Mouse (Mus musculus): ENCODE data around the gene Plk5.

Plk5 gene

DNA sequence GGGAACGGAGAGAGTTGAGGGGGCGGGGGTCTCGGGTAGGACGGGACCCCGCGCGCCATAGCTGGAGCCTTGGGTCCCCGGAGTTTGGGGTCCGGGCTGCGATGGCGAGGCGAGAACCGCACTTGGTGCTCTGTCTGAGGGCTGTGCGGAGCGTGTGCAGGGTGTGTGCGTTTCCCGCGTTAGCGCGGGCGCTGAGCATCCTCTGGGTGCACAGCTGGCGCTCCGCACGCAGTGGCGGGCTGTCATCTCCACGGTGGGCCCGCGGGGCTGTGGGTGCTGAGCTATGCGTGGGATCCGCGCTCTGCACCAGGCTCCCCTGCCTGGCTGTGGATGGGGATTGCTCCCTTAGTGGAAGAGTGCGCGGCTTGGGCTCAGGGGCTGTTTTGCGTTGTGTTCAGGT, 478 bp downstream of the Plk5 start:
- in situ Hi-C loops (cut with MboI, MseI): no loop called here

DNA sequence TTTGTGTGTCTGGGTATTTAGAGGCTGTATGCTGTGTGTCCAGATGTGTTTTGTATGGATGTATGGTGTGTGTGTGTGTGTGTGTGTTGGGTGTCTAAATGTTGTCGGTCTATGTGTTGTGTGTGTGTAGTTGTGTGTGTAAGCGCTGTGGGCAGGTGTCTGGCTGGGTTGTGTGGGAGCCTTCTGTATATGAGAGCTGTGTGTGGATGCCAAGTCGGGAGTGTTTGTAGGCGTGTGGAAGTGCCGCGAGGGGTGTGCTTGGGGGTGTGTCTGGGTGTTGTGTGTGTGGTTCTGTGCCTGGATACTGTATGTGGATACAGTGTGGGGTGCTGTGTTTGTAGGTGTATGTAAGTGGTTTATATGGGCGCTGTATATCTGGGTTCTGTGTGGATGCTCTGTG, 1.1 kb downstream of the Plk5 start:
- in situ Hi-C loops (cut with MboI, MseI): no loop called here

DNA sequence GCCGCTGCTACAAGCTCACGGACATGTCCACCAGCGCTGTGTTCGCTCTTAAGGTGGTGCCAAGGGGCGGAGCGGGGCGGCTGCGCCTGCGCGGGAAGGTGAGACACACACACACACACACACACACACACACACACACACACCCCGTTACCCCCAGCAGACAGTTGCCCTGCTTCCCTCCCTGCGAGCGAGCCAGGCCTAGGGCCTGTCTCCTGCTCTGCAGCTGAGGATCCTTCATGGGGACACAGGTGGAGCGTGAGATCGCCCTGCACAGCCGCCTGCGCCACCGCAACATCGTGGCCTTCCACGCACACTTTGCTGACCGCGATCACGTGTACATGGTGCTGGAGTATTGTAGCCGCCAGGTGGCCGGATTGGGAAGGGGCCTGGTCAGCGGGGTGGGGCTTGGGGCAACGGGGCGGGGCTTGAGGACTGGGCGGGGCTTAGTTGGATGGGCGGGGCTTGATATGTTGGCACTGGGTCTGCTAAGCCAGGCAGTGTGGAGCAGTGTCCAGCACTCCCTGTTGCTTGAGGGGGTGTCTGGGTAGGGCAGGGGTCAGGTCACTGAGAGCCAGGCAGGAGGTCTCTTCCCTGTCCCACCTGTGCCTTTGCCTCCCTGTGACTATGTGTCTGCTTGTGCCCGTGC, 1.9 kb downstream of the Plk5 start:
- in situ Hi-C loops (cut with MboI, MseI): no loop called here

DNA sequence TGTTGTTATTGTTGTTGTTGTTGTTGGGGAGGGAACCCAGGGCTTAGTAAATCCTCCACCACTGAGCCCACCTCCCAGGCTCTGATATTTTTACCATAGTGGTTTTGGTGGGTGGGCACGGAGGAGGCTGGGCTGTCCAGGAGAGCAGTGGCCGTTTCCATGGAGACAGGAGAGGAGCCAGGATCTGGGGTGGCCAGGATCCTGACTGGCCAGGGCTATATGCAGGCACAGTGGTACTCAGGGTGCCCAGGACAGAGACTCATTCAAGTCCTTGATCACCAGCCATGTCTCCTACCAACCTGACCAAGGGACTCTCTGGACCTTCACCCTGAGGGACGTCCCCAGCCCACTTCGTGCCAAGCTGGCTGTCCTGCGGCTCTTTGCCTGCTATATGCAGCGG, 7.5 kb downstream of the Plk5 start:
- in situ Hi-C loops (cut with MboI, MseI): no loop called here

DNA sequence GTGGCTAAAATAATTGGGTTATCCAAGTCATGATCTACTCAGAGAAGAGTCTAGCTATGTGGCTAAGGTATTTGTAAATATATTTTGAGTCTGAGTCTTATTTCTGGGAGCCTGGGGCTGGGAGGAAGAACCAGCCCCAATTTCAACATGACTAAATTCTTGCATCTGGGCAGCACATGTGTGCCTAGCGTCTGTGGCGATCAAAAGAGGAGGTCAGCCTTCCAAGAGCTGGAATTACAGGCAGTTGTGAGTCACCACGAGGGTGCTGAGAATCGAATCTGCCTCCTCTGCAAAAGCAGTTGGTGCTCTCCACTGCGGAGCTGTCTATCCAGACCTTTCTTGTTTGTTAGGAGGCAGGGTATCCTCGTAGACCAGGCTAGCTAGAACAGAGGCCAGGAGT, 9.5 kb downstream of the Plk5 start:
- in situ Hi-C loops (cut with MboI, MseI): no loop called here

DNA sequence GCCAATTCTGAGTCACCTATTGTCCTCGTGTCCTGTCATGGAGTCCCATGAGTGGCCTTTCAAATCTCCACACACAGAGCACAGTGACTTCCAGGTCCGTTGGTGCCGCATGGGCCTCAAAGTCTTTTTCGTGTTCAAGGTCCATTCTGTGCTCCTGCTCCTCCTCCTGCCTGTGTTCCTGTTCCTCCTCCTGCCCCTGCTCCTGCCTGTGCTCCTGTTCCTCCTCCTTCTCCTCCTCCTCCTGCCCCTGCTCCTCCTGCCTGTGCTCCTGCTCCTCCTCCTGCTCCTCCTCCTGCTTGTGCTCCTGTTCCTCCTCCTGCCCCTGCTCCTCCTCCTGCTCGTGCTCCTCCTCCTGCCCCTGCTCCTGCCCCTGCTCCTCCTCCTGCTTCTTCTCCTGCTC, 11.7 kb downstream of the Plk5 start:
- in situ Hi-C loops (cut with MboI, MseI): no loop called here

DNA sequence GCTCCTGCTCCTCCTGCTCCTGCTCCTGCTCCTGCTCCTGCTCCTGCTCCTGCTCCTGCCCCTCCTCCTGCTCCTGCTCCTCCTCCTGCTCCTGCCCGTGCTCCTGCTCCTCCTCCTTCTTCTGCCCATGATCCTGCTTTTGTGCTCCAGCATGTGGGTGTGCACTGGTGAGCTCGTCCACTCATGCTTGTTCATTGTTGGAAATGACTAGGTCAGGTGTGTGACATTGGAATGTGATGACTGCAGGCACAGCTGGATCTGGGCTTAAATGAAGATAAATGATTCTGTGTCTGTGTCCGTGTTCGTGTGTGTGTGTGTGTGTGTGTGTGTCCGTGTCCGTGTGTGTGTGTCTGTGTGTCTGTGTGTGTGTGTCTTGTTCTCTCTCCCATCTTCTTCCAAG, 12.1 kb downstream of the Plk5 start:
- in situ Hi-C loops (cut with MboI, MseI): no loop called here

DNA sequence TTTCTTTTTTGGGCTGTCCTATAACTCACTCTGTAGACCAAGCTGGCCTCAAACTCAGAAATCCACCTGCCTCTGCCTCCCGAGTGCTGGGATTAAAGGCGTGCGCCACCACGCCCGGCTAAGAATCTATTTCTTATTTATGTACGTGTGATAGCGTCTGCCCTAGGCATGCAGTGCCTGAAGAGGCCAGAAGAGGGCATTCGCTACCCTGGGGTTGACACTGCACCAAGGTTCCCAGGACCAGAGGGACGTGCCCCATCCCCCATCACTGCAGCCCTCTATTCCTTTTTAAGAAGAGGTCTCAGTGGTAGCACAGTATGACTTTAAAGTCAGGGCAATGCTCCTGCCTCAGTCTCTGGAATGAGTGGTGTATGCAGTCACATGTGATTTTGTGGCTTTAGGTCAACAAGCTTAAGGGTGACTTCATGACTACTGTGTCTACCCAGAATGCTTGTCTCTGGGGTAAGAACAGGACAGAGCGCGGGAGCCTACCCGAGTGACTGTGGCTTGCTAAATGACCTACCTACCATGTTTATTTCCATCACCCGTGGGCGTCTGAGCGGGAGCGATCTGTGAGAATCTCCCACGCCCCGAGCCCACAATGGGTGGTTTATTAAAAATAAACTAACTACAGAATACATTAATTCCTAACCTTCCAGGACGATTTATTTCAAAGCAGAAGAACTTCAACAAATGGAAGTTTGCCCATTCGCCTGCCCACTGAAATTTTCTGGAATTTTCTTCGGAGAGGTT, 13.9 kb downstream of the Plk5 start:
- in situ Hi-C loops (cut with MboI, MseI): no loop called here

DNA sequence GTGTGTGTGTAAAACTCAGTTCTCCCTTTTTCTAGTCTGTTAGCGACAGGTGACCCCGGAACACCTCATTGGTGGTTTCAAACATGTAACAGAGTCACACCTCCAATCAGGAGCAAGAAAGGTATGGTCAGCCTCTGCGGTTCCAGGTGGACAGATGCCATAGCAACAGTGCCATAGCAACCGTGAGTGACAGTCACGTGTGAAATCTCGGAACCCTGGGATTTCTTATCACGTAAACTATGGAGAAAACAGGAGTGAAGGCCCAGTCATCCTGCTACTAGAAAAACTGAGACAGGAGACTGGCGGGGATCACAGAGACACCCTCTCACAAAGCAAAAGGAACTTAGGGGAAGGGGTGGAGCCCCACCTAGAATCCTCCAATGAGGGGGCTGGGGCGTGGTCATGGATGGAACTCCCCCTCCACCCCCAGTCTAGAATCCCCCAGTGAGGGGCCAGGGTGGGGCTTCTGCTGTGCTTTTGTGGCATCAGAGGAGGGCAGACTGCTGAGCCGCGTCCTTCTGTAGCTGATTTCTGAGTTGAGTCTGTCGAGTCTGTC, 15.2 kb downstream of the Plk5 start:
- in situ Hi-C loops (cut with MboI, MseI): no loop called here

DNA sequence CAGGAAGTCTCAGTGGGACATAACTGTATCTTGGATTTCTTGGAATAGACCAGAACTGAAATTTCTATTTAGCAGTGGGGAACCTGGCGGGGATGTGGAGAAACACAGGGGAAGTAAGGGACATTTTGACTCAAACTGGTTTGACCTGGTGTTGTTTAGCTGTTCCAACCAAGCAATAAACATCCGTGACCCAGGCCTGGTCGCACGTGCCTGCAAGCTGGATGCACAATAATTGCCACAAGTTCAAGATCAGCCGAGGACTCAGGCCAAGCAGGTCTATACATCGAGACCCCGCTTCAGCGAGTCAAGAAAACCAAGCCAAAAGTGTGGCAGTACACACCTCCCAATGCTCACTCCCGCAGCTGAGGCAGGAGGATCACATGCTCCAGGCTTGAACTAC, 15.7 kb downstream of the Plk5 start:
- in situ Hi-C loops (cut with MboI, MseI): no loop called here

DNA sequence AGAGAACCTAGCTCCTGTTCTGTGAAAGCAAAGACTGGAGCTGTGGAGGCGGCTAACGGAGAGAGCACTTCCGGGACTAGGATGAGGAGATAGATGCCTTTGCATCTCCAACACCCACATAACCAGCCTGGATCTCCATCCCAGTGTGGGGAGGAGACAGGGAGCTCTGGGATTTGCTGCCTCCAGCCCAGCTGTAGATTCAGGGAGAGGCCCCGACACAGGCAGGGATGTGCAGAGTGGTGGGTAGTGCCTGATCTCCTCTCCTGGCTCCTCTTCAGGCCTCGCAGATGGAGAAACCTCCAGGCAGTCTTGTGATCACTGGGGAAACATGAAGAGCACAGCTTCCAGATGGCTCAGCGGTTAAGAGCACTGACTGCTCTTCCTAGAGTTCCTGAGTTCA, 16.4 kb downstream of the Plk5 start:
- in situ Hi-C loops (cut with MboI, MseI): no loop called here

DNA sequence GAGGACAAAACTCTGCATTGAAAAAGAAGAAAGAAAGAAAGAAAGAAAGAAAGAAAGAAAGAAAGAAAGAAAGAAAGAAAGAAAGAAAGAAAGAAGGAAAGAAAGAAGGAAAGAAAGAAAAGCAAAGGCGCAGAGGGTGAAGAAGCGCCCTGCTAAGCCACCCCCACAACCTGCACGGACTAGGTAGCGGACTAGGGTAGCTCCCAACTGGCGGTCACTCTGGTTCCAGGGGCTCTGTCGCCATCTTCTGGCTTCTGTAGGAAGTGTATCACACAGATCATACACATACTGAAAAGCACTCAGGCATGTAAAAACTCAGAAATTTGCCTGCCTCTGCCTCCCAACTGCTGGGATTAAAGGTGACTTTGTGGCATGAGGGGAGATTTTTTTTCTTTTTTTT, 17.8 kb downstream of the Plk5 start:
- in situ Hi-C loops (cut with MboI, MseI): no loop called here

DNA sequence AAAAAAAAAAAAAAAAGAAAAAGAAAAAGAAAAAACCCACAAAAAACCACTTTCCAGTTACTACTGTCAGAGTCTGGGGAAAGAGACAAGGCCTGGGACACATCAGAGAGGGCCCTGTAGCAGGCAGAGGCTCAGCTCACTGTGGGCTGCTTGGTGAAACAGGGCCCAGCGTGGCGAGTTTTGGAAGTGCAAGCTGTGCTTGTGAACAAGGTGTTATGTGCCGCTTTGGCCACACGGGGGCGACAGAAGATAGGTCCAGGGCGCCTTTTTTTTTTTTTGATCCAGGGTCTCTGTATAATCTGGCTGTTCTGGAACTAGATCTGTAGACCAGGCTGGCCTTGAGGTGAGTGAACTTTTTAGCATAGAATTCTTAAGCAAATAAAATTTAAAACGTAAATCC, 19.9 kb downstream of the Plk5 start:
- in situ Hi-C loops (cut with MboI, MseI): no loop called here

DNA sequence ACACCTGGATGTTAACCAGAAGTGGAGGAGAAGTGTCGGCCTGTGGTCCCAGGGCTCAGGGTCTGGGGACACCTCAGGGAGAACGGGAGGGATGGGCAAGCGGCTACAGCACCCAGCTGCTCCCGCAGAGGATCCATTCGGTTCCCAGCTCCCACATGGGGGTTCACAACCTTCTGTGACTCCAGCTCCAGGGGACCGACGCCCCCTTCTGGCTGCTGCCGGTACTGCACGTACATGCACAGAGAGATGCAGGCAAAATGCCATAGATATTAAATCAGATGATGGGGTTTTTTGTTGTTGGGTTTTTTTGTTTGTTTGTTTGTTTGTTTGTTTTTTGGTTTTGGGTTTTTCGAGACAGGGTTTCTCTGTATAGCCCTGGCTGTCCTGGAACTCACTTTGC, 21.5 kb downstream of the Plk5 start:
- in situ Hi-C loops (cut with MboI, MseI): no loop called here

DNA sequence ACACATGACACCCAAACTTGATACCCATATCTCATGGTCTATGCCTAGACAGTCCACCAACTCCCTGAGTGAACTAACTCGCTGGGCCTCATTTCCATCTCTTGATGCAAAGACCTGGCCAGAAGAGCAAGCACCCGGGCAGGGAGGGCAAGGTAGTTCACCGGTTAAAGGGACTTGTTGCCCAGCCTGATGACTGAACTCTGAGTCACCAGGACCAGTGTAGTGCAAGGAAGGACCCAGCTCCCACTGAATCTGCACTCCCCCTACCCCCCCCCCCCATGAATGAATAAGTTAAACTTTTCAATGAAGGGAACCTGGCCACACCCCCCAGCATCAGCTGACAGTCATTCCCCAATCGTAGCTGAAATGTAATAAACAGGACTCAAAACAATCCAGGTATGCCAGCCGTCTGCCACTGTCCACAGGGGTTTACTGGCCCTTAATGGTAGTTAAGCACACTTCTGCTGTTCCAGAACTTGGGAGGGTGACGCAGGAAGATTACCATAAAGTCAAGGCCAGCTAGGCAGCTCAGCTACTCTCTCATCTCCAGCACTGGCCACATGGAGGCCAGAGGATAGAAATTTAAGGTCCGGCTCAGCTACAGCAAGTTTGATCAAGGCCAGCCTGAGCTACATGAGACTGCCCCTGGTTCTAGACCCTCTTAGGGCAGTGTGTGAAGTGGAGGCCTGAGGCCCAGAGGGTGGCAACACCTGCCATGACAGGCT, 26.5 kb downstream of the Plk5 start:
- in situ Hi-C loops (cut with MboI, MseI): no loop called here

DNA sequence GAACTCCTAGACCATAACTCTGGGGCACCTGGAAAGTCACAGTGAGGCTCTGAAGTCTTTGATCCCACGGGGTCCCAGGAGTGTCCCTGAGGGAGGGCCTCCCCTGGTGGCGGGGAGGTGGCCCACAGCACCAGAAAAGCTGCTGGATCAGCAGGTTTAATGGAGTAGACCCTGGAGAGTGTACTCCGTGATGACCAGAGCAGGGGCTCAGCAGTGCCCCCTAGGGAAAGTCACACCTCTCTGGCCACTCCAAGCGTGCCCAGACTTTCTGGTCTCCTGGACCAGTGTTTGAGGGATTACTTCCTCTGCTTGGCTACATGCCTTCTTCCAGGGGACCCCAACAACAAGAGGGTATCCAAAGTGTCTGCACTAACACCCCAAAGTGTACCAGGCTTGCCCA, 27.2 kb downstream of the Plk5 start:
- in situ Hi-C loops (cut with MboI, MseI): no loop called here

DNA sequence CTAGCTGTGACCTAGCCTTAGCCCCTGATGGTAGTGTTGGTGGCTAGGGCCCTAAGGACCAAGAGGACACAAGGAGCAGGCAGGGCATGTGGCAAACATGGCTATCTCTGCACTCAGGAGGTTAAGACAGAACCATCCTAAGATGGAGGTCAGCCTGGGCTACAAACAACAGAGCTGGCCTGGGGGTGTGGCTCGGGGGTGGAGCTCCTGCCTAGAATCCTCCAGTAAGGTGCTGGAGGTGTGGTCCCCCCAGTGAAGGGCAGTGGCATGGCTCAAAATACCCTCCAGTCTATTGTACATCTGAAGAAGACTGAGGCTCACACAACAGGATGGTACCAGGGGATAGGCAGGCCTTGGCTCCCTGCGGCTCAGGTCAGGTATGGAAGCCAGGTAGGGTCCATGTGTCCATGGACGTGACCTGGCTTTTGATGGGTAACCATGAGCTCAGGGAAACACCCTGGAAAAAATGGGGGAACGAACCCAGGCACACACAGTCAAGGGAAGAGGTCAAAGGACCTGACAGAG, 27.9 kb downstream of the Plk5 start:
- in situ Hi-C loops (cut with MboI, MseI): no loop called here

DNA sequence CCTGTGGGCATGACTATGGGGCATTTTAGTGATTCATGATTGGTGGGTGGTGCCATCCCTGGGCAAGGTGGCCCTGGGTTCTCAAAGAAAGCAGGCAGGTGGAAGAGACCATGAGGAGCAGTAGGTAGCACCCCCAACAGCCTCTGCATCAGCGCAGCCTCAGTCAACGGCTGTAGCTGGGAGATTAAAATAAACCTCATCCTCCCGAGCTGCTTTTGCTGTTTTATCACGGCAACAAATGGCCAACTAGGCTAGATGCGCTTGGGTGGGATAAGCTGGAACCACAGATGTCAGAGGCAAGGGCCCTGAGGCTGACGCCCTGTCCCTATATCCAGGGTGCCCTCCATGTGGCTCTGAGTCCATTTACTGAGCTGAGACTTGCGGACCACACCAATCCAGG, 28.4 kb downstream of the Plk5 start:
- in situ Hi-C loops (cut with MboI, MseI): no loop called here

DNA sequence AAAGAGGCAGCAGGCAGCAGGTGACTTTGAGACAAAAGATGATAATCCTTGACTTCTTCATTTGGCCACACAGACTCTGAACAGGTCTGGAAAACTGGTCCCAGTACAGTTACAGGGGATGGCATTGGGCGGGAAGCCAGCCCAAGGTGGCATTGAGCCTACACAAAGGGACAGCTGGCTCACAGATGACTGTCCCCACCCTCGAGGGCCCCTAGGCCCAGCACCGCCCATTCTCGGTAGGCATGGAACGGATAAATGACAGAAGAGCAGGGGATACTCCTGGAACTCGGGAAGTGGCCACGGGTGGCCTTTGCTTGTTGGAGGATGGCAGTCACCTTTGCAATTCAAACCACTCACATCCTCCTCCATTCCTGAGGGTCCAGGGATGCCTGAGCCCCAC, 29.1 kb downstream of the Plk5 start:
- in situ Hi-C loops (cut with MboI, MseI): no loop called here

DNA sequence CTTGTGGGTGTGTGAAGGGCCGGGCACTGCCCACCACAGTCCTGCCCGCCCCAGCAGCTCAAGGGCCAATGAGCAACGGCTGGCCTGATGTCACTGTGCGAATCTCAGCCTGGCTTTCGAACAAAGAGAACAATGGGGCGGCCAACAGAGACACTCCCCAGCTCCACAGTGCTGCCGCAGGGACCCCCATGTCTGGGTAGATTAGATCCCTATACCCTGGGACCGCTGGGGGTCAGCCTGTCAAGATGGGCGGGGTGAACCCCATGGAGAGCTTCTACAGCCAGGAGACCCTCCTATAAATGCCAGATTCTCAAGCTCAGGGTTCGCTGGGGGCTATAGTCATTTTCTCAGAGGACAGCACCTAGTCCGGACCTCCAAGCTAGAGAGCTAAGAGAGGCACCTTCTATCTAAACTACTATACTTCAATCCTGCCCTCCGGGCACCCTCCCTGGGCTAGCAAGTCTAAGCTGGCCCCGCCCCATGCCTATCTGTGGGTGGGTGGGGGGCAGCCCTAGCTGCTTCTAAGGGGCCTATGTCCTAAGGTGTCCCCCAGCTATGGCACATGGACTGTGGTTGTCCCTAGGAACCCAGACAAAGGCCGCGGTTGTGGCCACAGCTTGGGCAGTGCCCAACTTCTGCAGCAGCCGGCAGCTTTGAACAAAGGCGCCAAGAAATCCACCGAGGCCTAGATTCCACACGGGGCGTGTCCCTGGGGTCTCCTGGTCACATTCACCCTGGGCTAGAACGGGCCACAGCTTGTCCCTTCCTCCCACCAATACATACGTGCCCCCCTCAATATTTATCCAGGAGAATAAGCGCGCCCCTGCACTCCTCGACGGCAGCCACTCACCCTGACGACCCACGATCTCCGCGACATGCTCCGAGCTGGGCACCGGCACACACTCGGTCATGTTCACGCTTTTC, 29.8 kb downstream of the Plk5 start:
- in situ Hi-C loops (cut with MboI, MseI): no loop called here

DNA sequence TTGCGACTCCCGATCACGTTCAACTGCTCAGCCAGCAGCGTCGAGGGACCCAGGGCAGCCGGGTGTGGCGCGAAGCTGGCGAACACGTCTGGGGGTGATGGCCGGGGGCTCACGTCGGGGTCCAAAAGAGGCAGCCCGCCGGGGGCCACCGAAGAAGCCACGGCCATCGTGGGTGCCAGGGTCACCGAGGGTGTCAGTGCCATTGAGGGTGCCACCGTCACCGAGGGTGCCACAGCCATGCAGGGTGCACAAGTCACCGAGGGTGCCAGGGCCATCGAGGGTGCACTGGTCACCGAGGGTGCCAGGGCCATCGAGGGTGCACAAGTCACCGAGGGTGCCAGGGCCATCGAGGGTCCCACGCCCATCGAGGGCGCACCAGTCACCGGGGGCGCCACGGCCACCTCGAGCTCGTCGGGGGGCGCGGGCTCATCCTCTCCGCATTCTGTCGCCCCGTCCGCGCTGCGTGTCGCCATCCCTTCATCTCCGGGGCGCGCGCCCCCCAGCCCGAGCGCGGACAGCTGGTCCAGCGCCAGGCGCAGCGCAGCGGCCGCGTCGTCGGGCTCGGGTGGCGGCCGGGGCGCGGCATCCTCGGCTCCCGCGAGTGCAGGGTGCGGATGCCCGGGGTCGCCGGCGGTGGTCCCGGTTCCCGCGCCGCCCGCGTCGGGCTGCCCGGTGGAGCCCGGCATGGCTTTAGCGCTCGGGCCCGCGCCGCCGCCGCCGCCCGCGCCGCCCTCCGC, 30.6 kb downstream of the Plk5 start:
- in situ Hi-C loops (cut with MboI, MseI): no loop called here
